Mouse (Mus musculus): ENCODE results near the gene Eif4g1. TPM values are rescaled to one million over a fixed set of nuclear protein-coding genes. Genes with fewer than 3 reads are reported as not detected.
"Not testable (repeated sequence)": the region's sequence is repeated elsewhere in the genome, so short reads cannot be mapped to it uniquely, and the experiment has no call there.

Gene Eif4g1
- total RNA-seq (2014; fragmentation: Nextera tagmentation) (325 and 411 TPM in 2 replicates), total RNA-seq (2017) (257 and 270 TPM in 2 replicates), polyA plus RNA-seq (2012) (957 and 1,213 TPM in 2 replicates)

GRCm38 (mm10) chr16:20668013-20668412 is at the start of gene Eif4g1:
Gene Eif4g1, plus strand, starts transcription at chr16:20668313.
- H3K9me3 ChIP-seq (replicated peaks); ATAC-seq (ENCODE audit: extremely low read depth, insufficient number of reproducible peaks, low FRiP score, poor library complexity, severe bottlenecking); H3K4me3 ChIP-seq (ENCODE audit: low read depth, low read length); DNase-seq (ENCODE audit: low spot score); H3K27me3 ChIP-seq (ENCODE audit: insufficient read depth, low read length): not testable (repeated sequence)
- H3K36me3 ChIP-seq (replicated peaks): peaks cover 26% of the 10 kb centered on the region
- H3K4me1 ChIP-seq (ENCODE audit: insufficient read depth, low read depth, low read length): peaks cover 10% of the 10 kb centered on the region

GRCm38 (mm10) chr16:20619541-20620398 is 48.3 kb upstream of the Eif4g1 start:
- Histone ChIP-seq H3K27me3 (ENCODE audit: insufficient read depth, low read length) (peaks cover 39% of the 10 kb centered on the region), H3K36me3 (replicated peaks) (peaks cover 37% of the 10 kb centered on the region), H3K4me1 (ENCODE audit: insufficient read depth, low read depth, low read length) (peaks cover 32% of the 10 kb centered on the region), H3K4me3 (ENCODE audit: low read depth, low read length) (peak overlapping the region; percentile 64; the same call in 1 of the 2 replicates), H3K9me3 (replicated peaks) (no peaks in the 10 kb centered on the region)
- DNase-seq (ENCODE audit: low spot score): peak; percentile 51
- TF ChIP-seq GATA2 (IDR thresholded peaks at IDR 0.05; ENCODE audit: borderline replicate concordance, low read depth, low read length): no peak
- no peak for ATAC-seq (ENCODE audit: extremely low read depth, insufficient number of reproducible peaks, low FRiP score, poor library complexity, severe bottlenecking)

- TF ChIP-seq GATA1 (IDR thresholded peaks at IDR 0.05; ENCODE audit: borderline replicate concordance, low read length) (no peak), GATA2 (IDR thresholded peaks at IDR 0.05; ENCODE audit: borderline replicate concordance, low read depth, low read length) (no peak), TAL1 (conservative IDR thresholded peaks at IDR 0.05; ENCODE audit: low read depth, low read length) (no peak), CTCF (IDR thresholded peaks at IDR 0.05; ENCODE audit: low read depth, low read length) (no peak), POLR2AphosphoS5 (IDR thresholded peaks at IDR 0.05; ENCODE audit: insufficient replicate concordance, low read depth, low read length) (no peak)
- DNase-seq (ENCODE audit: low spot score) (no peak), ATAC-seq (ENCODE audit: extremely low read depth, insufficient number of reproducible peaks, low FRiP score, poor library complexity, severe bottlenecking) (no peak)
- peaks cover 32% of the 10 kb centered on the region for H3K4me1 ChIP-seq (ENCODE audit: insufficient read depth, low read depth, low read length)
- H3K36me3 ChIP-seq (replicated peaks): peaks cover 35% of the 10 kb centered on the region
- H3K27me3 ChIP-seq (ENCODE audit: insufficient read depth, low read length): peaks cover 44% of the 10 kb centered on the region
- peak overlapping the region; percentile 64; the same call in 1 of the 2 replicates for H3K4me3 ChIP-seq (ENCODE audit: low read depth, low read length)
- H3K9me3 ChIP-seq (replicated peaks): no peaks in the 10 kb centered on the region
These were observed 47.7 kb upstream of the Eif4g1 start for GRCm38 (mm10) chr16:20620399-20620735.

GRCm38 (mm10) chr16:20620751-20621190 is 47.3 kb upstream of the Eif4g1 start:
- peaks cover 32% of the 10 kb centered on the region for H3K4me1 ChIP-seq (ENCODE audit: insufficient read depth, low read depth, low read length)
- H3K27me3 ChIP-seq (ENCODE audit: insufficient read depth, low read length): peaks cover 48% of the 10 kb centered on the region
- ATAC-seq (ENCODE audit: extremely low read depth, insufficient number of reproducible peaks, low FRiP score, poor library complexity, severe bottlenecking) (no peak), DNase-seq (ENCODE audit: low spot score) (no peak)
- H3K36me3 ChIP-seq (replicated peaks): peaks cover 31% of the 10 kb centered on the region
- H3K4me3 ChIP-seq (ENCODE audit: low read depth, low read length): peak overlapping the region; percentile 76
- TF ChIP-seq TAL1 (conservative IDR thresholded peaks at IDR 0.05; ENCODE audit: low read depth, low read length) (no peak), POLR2AphosphoS5 (IDR thresholded peaks at IDR 0.05; ENCODE audit: insufficient replicate concordance, low read depth, low read length) (no peak), CTCF (IDR thresholded peaks at IDR 0.05; ENCODE audit: low read depth, low read length) (no peak), GATA1 (IDR thresholded peaks at IDR 0.05; ENCODE audit: borderline replicate concordance, low read length) (no peak), GATA2 (IDR thresholded peaks at IDR 0.05; ENCODE audit: borderline replicate concordance, low read depth, low read length) (no peak)
- H3K9me3 ChIP-seq (replicated peaks): no peaks in the 10 kb centered on the region

GRCm38 (mm10) chr16:20621191-20621990 is 46.7 kb upstream of the Eif4g1 start, which contains the start of gene Camk2n2:
Gene Camk2n2, minus strand, starts transcription at chr16:20621287.
- TF ChIP-seq GATA2 (IDR thresholded peaks at IDR 0.05; ENCODE audit: borderline replicate concordance, low read depth, low read length) (no peak), CTCF (IDR thresholded peaks at IDR 0.05; ENCODE audit: low read depth, low read length) (no peak), POLR2AphosphoS5 (IDR thresholded peaks at IDR 0.05; ENCODE audit: insufficient replicate concordance, low read depth, low read length) (no peak), GATA1 (IDR thresholded peaks at IDR 0.05; ENCODE audit: borderline replicate concordance, low read length) (no peak), TAL1 (conservative IDR thresholded peaks at IDR 0.05; ENCODE audit: low read depth, low read length) (no peak)
- Histone ChIP-seq H3K9me3 (replicated peaks) (no peaks in the 10 kb centered on the region), H3K4me1 (ENCODE audit: insufficient read depth, low read depth, low read length) (peaks cover 32% of the 10 kb centered on the region), H3K4me3 (ENCODE audit: low read depth, low read length) (peak within 1 kb of the TSS; percentile 76), H3K36me3 (replicated peaks) (peaks cover 25% of the 10 kb centered on the region), H3K27me3 (ENCODE audit: insufficient read depth, low read length) (peaks cover 50% of the 10 kb centered on the region)
- ATAC-seq (ENCODE audit: extremely low read depth, insufficient number of reproducible peaks, low FRiP score, poor library complexity, severe bottlenecking) (no peak), DNase-seq (ENCODE audit: low spot score) (peak; percentile 59)

GRCm38 (mm10) chr16:20621991-20622685 is 46.0 kb upstream of the Eif4g1 start:
- H3K4me3 ChIP-seq (ENCODE audit: low read depth, low read length): peak overlapping the region; percentile 76
- peaks cover 32% of the 10 kb centered on the region for H3K4me1 ChIP-seq (ENCODE audit: insufficient read depth, low read depth, low read length)
- peaks cover 23% of the 10 kb centered on the region for H3K36me3 ChIP-seq (replicated peaks)
- DNase-seq (ENCODE audit: low spot score) (peak; percentile 54), ATAC-seq (ENCODE audit: extremely low read depth, insufficient number of reproducible peaks, low FRiP score, poor library complexity, severe bottlenecking) (peak; percentile 38; the same call in 1 of the 2 replicates)
- peaks cover 57% of the 10 kb centered on the region for H3K27me3 ChIP-seq (ENCODE audit: insufficient read depth, low read length)
- no peaks in the 10 kb centered on the region for H3K9me3 ChIP-seq (replicated peaks)
- TF ChIP-seq TAL1 (conservative IDR thresholded peaks at IDR 0.05; ENCODE audit: low read depth, low read length) (no peak), GATA1 (IDR thresholded peaks at IDR 0.05; ENCODE audit: borderline replicate concordance, low read length) (no peak), GATA2 (IDR thresholded peaks at IDR 0.05; ENCODE audit: borderline replicate concordance, low read depth, low read length) (no peak), POLR2AphosphoS5 (IDR thresholded peaks at IDR 0.05; ENCODE audit: insufficient replicate concordance, low read depth, low read length) (no peak), CTCF (IDR thresholded peaks at IDR 0.05; ENCODE audit: low read depth, low read length) (no peak)
